Mouse (Mus musculus): ENCODE data around the gene Metap1d.

Metap1d gene

DNA sequence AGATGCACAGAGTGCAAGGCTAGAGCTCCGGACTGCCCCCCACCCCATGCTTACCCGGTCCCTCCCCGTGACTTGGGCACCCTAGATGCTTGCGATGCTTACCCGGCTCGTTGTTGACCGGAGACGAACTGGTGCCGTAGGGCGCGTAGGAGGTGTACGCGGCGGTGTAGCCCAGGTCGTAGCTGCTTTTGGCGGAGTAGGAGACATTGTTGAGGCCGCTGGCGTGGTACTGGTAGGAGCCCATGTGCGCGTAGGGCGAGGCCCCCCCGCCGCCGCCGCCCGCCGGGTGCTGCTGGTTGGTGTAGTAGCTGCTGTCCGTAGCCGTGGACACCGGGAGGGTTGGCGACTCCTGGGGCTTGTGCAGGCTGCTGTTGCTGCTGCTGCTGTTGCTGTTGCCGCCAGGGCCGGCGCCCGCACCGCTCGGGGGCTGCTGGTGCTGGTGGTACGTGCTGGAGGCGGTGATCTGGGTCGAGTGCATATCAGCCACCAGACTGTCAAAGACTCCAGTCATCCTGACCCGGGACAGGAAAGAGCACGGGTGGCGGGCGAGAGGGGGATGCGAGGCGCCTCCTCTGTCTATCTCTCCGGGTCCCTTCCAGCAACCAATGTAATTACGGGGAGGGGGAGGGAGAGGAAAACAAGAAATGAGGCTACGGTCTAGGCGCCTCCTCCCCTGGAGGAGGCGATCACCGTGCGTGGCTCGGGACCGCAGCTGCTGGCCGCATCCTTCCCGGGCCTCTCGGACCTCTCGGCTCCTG lies 93.0 kb downstream of the Metap1d start:
- DNase-seq: peak in 1 of 2 experiments; percentile 65

DNA sequence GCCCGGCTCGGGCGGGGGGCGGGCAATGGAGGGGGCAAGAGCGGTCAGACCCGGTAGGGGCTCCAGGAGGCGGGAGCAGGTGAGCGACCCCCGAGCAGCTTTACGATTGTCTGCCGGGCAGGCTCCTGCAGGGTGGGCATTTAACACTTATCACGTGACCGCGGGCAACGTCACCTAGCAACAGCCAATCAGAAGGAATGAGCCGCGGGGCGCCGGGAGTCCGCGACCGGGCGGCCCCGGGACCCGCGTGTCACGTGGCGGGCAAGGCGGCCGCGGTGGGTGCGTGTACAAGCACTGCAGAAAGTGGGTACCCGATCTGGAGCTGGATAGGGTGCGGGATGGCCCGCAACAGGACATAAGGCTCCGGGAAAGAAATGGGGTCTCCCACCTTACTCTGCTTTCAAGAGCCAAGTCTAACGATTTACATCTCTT lies 93.6 kb downstream of the Metap1d start, which contains the start of gene Dlx2:
Gene Dlx2, minus strand, starts transcription at position 115 of the 432 bp plus-strand sequence.
- DNase-seq: peak in 1 of 2 experiments; percentile 24

DNA sequence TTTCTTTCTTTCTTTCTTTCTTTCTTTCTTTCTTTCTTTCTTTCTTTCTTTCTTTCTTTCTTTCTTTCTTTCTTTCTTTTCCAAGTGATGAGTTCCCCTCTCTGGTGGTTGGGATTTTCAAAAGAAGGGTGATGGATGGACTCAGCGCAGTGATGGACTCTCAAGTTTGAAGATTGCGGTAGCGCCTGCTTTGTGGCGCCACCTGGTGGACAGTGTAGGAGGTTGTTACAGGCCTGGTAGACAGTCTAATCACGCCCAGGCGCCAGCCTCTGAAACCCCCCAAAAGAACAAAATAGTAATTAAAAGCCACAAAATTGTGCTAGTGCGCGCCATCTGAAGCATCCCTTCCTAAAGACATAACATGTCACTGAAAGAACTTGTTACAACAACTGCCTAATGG lies 94.8 kb downstream of the Metap1d start:
- DNase-seq: peak; percentile 84 to 85

DNA sequence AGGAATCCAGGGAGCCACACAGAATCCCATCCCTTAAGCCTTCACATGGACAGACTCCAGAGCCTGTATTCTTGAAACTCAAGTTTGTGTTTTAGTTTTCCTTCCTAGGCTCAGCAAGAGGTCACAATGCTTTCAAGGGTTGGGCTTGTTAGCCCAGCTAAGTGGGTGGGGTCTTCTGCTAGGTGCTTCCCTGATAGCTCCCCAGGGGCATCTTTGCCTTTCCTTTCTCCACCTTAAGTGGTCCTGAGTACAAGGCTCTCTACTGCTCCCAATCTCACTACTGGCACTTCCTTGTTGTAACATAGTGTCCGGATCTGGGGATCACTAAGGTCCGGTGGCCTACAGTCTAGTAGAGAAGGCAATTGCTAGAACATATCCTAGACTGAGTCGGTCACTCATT lies 97.3 kb downstream of the Metap1d start:
- DNase-seq: no peak

DNA sequence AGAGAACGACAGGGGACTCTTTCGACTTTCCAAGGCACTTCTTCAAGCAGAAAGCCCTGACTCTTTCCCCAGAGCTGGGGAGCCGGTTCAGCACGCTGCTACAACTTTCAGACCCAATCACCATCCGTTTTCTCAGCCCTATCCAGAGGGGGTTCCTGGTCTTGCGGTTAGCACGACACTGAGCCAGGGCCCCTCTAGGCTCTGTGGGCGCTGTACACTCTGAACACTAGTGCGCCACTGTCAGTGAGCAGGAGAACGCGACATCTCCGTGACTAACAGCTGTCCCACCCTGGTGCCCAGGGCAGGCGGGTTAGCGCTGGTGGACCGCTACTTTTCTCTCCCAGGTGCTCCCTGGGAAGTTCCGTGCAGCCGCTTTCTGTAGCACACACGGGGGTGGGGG lies 98.6 kb downstream of the Metap1d start:
- DNase-seq: no peak

DNA sequence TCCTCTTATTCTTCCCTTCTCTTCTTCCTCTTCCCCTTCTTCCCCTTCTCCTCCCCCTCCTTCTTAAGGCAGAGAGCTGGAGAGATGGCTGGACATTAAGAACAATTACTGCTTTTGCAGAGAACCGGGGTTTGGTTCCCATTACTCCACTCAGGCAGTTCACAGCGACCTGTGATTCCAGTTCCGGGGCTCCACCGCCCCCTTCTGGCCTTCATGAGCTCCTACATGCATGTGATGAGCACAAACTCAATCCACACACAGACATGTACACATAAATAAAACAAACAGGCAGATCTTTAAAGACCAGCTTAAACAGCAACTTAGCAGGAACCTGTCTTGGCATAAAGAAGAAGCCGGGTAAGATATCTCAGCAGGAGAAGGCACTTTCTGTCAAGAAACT lies 103.0 kb downstream of the Metap1d start:
- no peak for DNase-seq

DNA sequence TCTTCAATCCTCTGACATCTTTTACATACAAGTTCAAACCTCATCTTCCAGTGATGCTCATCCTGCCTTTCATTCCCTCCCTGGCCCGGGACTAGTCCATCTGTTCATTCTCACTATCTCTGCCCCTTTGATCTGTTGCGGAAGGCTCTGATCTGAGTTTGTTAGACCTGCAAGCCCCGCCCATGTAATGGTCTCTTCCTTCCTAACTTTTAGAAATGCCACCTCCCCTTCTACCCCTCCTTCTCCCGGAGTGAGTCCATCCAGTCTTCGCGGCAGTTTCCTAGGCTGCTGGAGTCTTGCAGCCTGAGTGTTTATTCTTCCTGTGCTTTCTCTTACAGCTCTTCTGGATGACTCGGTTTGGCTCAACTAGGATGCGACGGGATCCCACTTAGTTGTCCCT lies 113.4 kb downstream of the Metap1d start:
- DNase-seq: no peak

DNA sequence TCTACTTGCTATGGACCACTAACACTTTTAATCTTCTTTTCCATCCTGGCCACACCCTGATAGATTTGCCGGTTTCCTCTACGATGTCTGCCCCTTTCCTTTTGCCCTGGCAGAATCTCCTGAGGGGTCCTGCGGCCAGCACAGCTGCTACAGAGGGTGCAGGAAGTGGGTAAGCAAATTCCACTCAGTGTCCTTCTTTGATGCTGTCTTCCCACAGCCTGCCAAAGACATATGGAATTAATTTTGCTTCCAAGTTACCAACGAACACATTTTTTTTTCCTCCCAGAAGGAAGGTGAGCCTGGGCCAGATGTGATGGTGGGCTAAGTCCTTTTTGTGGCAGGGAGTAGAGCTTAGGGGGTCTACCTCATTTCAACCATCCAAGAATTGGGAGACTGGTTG lies 120.7 kb downstream of the Metap1d start:
- DNase-seq: no peak
